Mouse (Mus musculus): ENCODE measurements around the gene Cyb561d2. TPM values are rescaled to one million over a fixed set of nuclear protein-coding genes. Genes with fewer than 3 reads are reported as not detected.

Cyb561d2 gene
- total RNA-seq, 1 experiment = 25.3 TPM

DNA sequence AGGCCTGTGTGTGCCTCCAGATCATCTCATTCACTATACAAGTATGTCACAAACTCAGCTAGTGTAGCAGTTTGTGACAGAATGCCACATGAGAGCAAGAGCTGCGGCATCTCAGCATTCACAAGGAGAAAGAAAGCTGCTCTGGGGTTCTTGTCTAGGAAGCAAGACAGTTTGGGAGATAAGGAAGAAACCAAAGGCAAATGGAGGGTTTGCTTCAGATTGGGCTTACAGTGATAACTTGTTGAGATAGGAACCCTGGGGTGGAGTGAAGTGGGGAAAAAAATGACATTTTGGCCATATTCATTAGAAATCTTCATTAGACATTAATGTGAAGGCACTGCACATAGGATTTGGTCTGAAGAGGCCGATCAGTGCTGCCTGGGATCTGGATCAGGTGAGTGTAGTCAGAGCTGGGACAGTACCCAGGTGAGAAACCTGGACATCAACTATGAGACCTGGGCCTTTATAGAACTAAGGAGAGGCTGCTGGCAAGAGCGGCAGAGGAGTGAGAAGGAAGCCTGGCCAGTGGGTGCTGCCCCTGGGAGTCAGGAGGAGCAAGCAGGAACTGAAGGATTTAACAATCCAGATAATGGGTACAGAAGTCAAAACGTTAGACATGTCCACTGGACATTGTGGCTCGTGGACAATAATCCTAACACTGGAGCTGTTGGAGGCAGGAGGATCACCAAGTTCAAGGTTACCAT, 10.8 kb upstream of the Cyb561d2 start:
- in situ Hi-C loops (cut with MboI; ENCODE audit: low sequenced_read_pairs in 2 of 2, unreplicated experiment in 2 of 2) = no loop called here
- H3K9ac ChIP-seq (ENCODE audit: insufficient read depth, low read depth, low read length, poor library complexity, severe bottlenecking) = no peak overlapping the region
- DNase-seq (ENCODE audit: low read depth, low spot score) = no peak
- H3K4me1 ChIP-seq (ENCODE audit: control insufficient read depth in 2 of 2, insufficient read depth in 2 of 2, low read length in 2 of 2, poor library complexity in 1 of 2) = peaks cover 0 to 14% of the 10 kb centered on the region in 2 experiments; a peak in 1 of 4 replicates
- no peak overlapping the region for H3K27ac ChIP-seq (ENCODE audit: insufficient read depth, low read depth, low read length, poor library complexity, severe bottlenecking)
- no peaks in the 10 kb centered on the region for H3K9me3 ChIP-seq (ENCODE audit: control insufficient read depth, insufficient read depth, low read depth, low read length)
- no peak for TF ChIP-seq ZNF384 (IDR thresholded peaks at IDR 0.05; ENCODE audit: low read depth, low read length)
- TF ChIP-seq HCFC1 (IDR thresholded peaks at IDR 0.05; ENCODE audit: borderline replicate concordance, insufficient read depth, low read length) = no peak
- no peak for TF ChIP-seq MAFK (IDR thresholded peaks at IDR 0.05; ENCODE audit: insufficient read depth, low read depth, low read length)
- no peak for TF ChIP-seq CHD2 (IDR thresholded peaks at IDR 0.05; ENCODE audit: low read depth, low read length)
- TF ChIP-seq ZC3H11A (IDR thresholded peaks at IDR 0.05; ENCODE audit: borderline replicate concordance, low read depth, low read length) = no peak
- H3K36me3 ChIP-seq (ENCODE audit: control insufficient read depth, insufficient read depth, low read length, poor library complexity, severe bottlenecking) = peaks cover 9% of the 10 kb centered on the region
- peak overlapping the region in 1 of 2 experiments; percentile 61; a peak in 1 of 4 replicates for H3K4me3 ChIP-seq (ENCODE audit: insufficient read depth in 1 of 2, low read depth in 1 of 2, low read length in 2 of 2, poor library complexity in 1 of 2, severe bottlenecking in 1 of 2)

DNA sequence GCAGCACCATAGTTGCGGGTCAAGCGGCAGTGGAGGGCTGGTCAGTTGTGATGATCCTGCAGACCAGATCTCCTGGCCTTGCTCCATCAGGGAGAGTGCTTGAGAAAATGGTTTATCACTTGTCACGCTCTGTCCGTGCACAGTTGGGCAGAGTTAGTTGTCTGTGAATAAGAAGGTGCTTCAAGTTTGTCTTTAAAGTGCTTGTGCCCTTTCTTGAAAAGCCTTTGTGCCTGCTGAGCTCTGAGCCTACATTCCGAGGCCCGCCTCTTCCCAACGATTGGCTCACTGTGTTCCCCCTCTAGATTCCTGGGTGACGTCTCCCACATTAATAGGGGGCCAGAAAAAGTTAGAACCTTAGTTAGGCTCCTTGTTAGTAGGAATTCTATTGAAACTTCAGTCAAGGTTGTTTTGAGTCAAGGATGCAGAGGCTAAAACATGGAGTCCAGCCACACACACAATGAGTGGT, 9.9 kb upstream of the Cyb561d2 start:
- TF ChIP-seq CHD2 (IDR thresholded peaks at IDR 0.05; ENCODE audit: low read depth, low read length) (no peak), HCFC1 (IDR thresholded peaks at IDR 0.05; ENCODE audit: borderline replicate concordance, insufficient read depth, low read length) (no peak)
- H3K4me1 ChIP-seq (ENCODE audit: control insufficient read depth in 2 of 2, insufficient read depth in 2 of 2, low read length in 2 of 2, poor library complexity in 1 of 2) = peaks cover 0 to 19% of the 10 kb centered on the region in 2 experiments; a peak in 1 of 4 replicates
- H3K36me3 ChIP-seq (ENCODE audit: control insufficient read depth, insufficient read depth, low read length, poor library complexity, severe bottlenecking) = no peaks in the 10 kb centered on the region; the same call in 1 of the 2 replicates
- in situ Hi-C loops (cut with MboI; ENCODE audit: low sequenced_read_pairs in 2 of 2, unreplicated experiment in 2 of 2) = no loop called here
- peak overlapping the region; percentile 42 for H3K9ac ChIP-seq (ENCODE audit: insufficient read depth, low read depth, low read length, poor library complexity, severe bottlenecking)
- H3K4me3 ChIP-seq (ENCODE audit: insufficient read depth in 1 of 2, low read depth in 1 of 2, low read length in 2 of 2, poor library complexity in 1 of 2, severe bottlenecking in 1 of 2) = peak overlapping the region; percentile 60 to 61
- no peak overlapping the region for H3K27ac ChIP-seq (ENCODE audit: insufficient read depth, low read depth, low read length, poor library complexity, severe bottlenecking)
- no peaks in the 10 kb centered on the region for H3K9me3 ChIP-seq (ENCODE audit: control insufficient read depth, insufficient read depth, low read depth, low read length)
- no peak for DNase-seq (ENCODE audit: low read depth, low spot score)

DNA sequence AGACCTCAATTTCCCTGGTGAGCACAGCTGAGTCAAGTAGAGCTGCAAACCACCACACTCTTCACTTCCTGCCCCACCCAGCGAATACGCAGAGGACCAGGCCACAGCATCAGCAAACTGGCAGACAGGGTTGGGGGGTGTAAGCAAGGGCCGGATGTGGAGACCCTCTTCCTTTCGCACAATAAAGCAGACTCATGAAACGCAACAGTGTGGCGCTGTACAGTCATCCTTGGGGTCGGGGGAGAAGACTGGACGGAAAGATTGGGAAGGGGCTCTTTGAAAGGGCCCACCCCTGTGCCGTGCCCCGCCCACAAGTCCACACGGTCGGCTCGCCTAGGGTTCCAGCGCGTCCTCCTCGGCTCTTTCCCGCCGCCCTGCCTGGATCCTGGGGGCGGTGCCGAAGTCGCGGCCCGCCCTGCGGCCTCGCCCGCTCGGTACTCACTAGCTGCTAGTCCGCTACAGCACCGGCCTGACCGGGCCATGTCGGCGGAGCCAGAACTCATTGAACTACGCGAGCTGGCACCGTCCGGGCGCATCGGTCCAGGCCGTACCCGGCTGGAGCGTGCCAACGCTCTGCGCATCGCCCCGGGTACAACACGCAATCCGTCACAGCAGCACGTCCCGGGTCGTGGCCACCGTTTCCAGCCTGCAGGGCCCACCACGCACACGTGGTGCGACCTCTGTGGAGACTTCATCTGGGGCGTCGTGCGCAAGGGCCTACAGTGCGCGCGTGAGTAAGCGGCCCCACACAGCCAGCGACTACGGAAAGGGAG, 9.3 kb upstream of the Cyb561d2 start, which contains the start of gene Rassf1:
Gene Rassf1 (plus strand): TSS at position 439 of the 773 bp plus-strand sequence.
- DNase-seq (ENCODE audit: low read depth, low spot score) = no peak
- no peaks in the 10 kb centered on the region for H3K36me3 ChIP-seq (ENCODE audit: control insufficient read depth, insufficient read depth, low read length, poor library complexity, severe bottlenecking)
- H3K4me1 ChIP-seq (ENCODE audit: control insufficient read depth in 2 of 2, insufficient read depth in 2 of 2, low read length in 2 of 2, poor library complexity in 1 of 2) = peaks cover 0 to 18% of the 10 kb centered on the region in 2 experiments; a peak in 1 of 4 replicates
- no peak within 1 kb of the TSS for H3K27ac ChIP-seq (ENCODE audit: insufficient read depth, low read depth, low read length, poor library complexity, severe bottlenecking)
- in situ Hi-C loops (cut with MboI; ENCODE audit: low sequenced_read_pairs in 2 of 2, unreplicated experiment in 2 of 2) = no loop called here
- H3K4me3 ChIP-seq (ENCODE audit: insufficient read depth in 1 of 2, low read depth in 1 of 2, low read length in 2 of 2, poor library complexity in 1 of 2, severe bottlenecking in 1 of 2) = peak within 1 kb of the TSS; percentile 60 to 61
- TF ChIP-seq ZNF384 (IDR thresholded peaks at IDR 0.05; ENCODE audit: low read depth, low read length) = no peak
- TF ChIP-seq ZC3H11A (IDR thresholded peaks at IDR 0.05; ENCODE audit: borderline replicate concordance, low read depth, low read length) = no peak
- TF ChIP-seq MAFK (IDR thresholded peaks at IDR 0.05; ENCODE audit: insufficient read depth, low read depth, low read length) = no peak
- no peak for TF ChIP-seq HCFC1 (IDR thresholded peaks at IDR 0.05; ENCODE audit: borderline replicate concordance, insufficient read depth, low read length)
- no peak for TF ChIP-seq CHD2 (IDR thresholded peaks at IDR 0.05; ENCODE audit: low read depth, low read length)
- peak within 1 kb of the TSS; percentile 42 for H3K9ac ChIP-seq (ENCODE audit: insufficient read depth, low read depth, low read length, poor library complexity, severe bottlenecking)
- H3K9me3 ChIP-seq (ENCODE audit: control insufficient read depth, insufficient read depth, low read depth, low read length) = no peaks in the 10 kb centered on the region

DNA sequence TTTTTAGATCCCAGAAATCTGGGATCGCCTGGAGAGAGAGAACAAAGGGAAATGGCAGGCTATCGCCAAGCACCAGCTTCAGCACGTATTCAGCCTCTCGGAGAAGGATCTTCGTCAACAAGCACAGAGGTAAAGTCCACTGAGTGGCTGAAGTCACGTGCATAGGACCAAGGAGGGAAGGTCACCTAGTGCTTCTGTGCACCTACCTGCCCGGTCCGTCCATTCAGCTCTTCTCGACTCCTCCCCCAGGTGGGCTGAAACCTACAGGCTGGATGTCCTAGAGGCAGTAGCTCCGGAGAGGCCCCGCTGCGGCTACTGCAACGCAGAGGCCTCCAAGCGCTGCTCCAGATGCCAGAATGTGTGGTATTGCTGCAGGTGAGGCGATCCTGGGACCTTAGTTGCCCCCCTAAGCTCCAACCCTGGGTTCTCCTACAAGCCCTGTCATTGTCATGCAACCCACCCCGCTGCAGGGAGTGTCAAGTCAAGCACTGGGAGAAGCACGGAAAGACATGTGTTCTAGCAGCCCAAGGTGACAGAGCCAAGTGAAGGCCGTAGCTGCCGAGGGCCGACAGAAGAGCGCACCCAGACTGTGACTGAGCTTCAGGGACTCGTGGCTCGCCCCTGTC, 8.6 kb upstream of the Cyb561d2 start:
- no peak for DNase-seq (ENCODE audit: low read depth, low spot score)
- TF ChIP-seq CHD2 (IDR thresholded peaks at IDR 0.05; ENCODE audit: low read depth, low read length) = no peak
- no peak for TF ChIP-seq ZNF384 (IDR thresholded peaks at IDR 0.05; ENCODE audit: low read depth, low read length)
- TF ChIP-seq HCFC1 (IDR thresholded peaks at IDR 0.05; ENCODE audit: borderline replicate concordance, insufficient read depth, low read length) = no peak
- no peak for TF ChIP-seq MAFK (IDR thresholded peaks at IDR 0.05; ENCODE audit: insufficient read depth, low read depth, low read length)
- TF ChIP-seq ZC3H11A (IDR thresholded peaks at IDR 0.05; ENCODE audit: borderline replicate concordance, low read depth, low read length) = no peak
- Histone ChIP-seq H3K27ac (ENCODE audit: insufficient read depth, low read depth, low read length, poor library complexity, severe bottlenecking) (no peak overlapping the region), H3K9me3 (ENCODE audit: control insufficient read depth, insufficient read depth, low read depth, low read length) (no peaks in the 10 kb centered on the region), H3K4me1 (ENCODE audit: control insufficient read depth in 2 of 2, insufficient read depth in 2 of 2, low read length in 2 of 2, poor library complexity in 1 of 2) (peaks cover 0 to 18% of the 10 kb centered on the region in 2 experiments; a peak in 1 of 4 replicates), H3K4me3 (ENCODE audit: insufficient read depth in 1 of 2, low read depth in 1 of 2, low read length in 2 of 2, poor library complexity in 1 of 2, severe bottlenecking in 1 of 2) (peak overlapping the region in 1 of 2 experiments; percentile 61; a peak in 2 of 4 replicates), H3K36me3 (ENCODE audit: control insufficient read depth, insufficient read depth, low read length, poor library complexity, severe bottlenecking) (no peaks in the 10 kb centered on the region), H3K9ac (ENCODE audit: insufficient read depth, low read depth, low read length, poor library complexity, severe bottlenecking) (no peak overlapping the region)
- in situ Hi-C loops (cut with MboI; ENCODE audit: low sequenced_read_pairs in 2 of 2, unreplicated experiment in 2 of 2) = no loop called here

Data from ES-E14 (cell line).